Mouse (Mus musculus) retina, postnatal 1 day (tissue): Measurements from ENCODE around the gene Limch1.

Source experiments
- DNase-seq: peaks from one replicate; pipeline ENCODE4 v3.0.0-alpha.2; 2012

Limch1 gene

GRCm38 (mm10) chr5:66747761-66748430 is 2.3 kb downstream of the Limch1 start:
- DNase-seq = peak; percentile 39

GRCm38 (mm10) chr5:66748448-66749115 is 3.0 kb downstream of the Limch1 start:
- no peak for DNase-seq

GRCm38 (mm10) chr5:66750641-66751040 is 5.0 kb downstream of the Limch1 start:
- no peak for DNase-seq

GRCm38 (mm10) chr5:66751332-66751980 is 5.8 kb downstream of the Limch1 start:
- no peak for DNase-seq

GRCm38 (mm10) chr5:66753620-66754019 is 8.0 kb downstream of the Limch1 start:
- DNase-seq = no peak

- DNase-seq = peak; percentile 38
Observed at GRCm38 (mm10) chr5:66756821-66757705, 11.4 kb downstream of the Limch1 start.

GRCm38 (mm10) chr5:66757706-66758237 is 12.1 kb downstream of the Limch1 start:
- DNase-seq = no peak

- no peak for DNase-seq
Observed at GRCm38 (mm10) chr5:66759354-66759753, 13.7 kb downstream of the Limch1 start.

GRCm38 (mm10) chr5:66760747-66761146 is 15.1 kb downstream of the Limch1 start:
- DNase-seq = peak; percentile 60

GRCm38 (mm10) chr5:66762006-66762405 is 16.4 kb downstream of the Limch1 start:
- DNase-seq = no peak

GRCm38 (mm10) chr5:66764129-66764528 is 18.5 kb downstream of the Limch1 start:
- no peak for DNase-seq

GRCm38 (mm10) chr5:66765911-66766310 is 20.3 kb downstream of the Limch1 start:
- DNase-seq = no peak

- DNase-seq = no peak
Observed at GRCm38 (mm10) chr5:66768034-66768433, 22.4 kb downstream of the Limch1 start.

- no peak for DNase-seq
Observed at GRCm38 (mm10) chr5:66769070-66769469, 23.4 kb downstream of the Limch1 start.

GRCm38 (mm10) chr5:66769558-66769957 is 23.9 kb downstream of the Limch1 start:
- no peak for DNase-seq

- no peak for DNase-seq
Observed at GRCm38 (mm10) chr5:66777999-66778710, 32.5 kb downstream of the Limch1 start.

GRCm38 (mm10) chr5:66780371-66780770 is 34.7 kb downstream of the Limch1 start:
- DNase-seq = no peak

GRCm38 (mm10) chr5:66781507-66781906 is 35.9 kb downstream of the Limch1 start:
- no peak for DNase-seq

- no peak for DNase-seq
Observed at GRCm38 (mm10) chr5:66782851-66783250, 37.2 kb downstream of the Limch1 start.

GRCm38 (mm10) chr5:66784624-66785361 is 39.2 kb downstream of the Limch1 start:
- DNase-seq = no peak

GRCm38 (mm10) chr5:66785995-66786620 is 40.5 kb downstream of the Limch1 start:
- no peak for DNase-seq
